Mouse (Mus musculus) macrophage (primary cell): Measurements from ENCODE around the gene Pmvk. TPM values are rescaled to one million over a fixed set of nuclear protein-coding genes. Genes with fewer than 3 reads are reported as not detected.
"Not testable (repeated sequence)": the region's sequence is repeated elsewhere in the genome, so short reads cannot be mapped to it uniquely, and the experiment has no call there.

Experiments used
- H3K27ac ChIP-seq: fragments of 350-480 bp; formaldehyde crosslinking; 2 replicates; pipeline ENCODE4 v1.9.0; 2021
- H3K36me3 ChIP-seq: fragments of 350-480 bp; formaldehyde crosslinking; 2 replicates; pipeline ENCODE4 v1.9.0; 2021; ENCODE audit errors: inconsistent target
- H3K4me3 ChIP-seq: fragments of 350-480 bp; formaldehyde crosslinking; 2 replicates; pipeline ENCODE4 v1.9.0; 2021; ENCODE audit errors: inconsistent target
- H3K79me2 ChIP-seq: fragments of 350-480 bp; formaldehyde crosslinking; 2 replicates; pipeline ENCODE4 v1.9.0; 2021; ENCODE audit errors: inconsistent target
- WGBS: methylation state at CpG from one replicate; pipeline ENCODE4 v1.1.7; 2026; ENCODE audit warnings: inconsistent platforms; ENCODE audit not compliant: missing documents; 5-methylcytosine and 5-hydroxymethylcytosine counted together
- polyA plus RNA-seq: library from polyadenylated mRNA; stranded (reverse); fragments of 250-400 nt; gene quantifications from 3 replicates; pipeline ENCODE4 v1.2.4, GENCODE M21; 2018; ENCODE audit warnings: inconsistent platforms

The Pmvk gene
- polyA plus RNA-seq, 1 experiment from 2014 or later = 15.3 TPM

GRCm38 (mm10) chr3:89420421-89420820 lies 33.9 kb upstream of the Pmvk start:
- Histone ChIP-seq H3K36me3 (peaks cover 19% of the 10 kb centered on the region), H3K79me2 (peaks cover 81% of the 10 kb centered on the region), H3K27ac (peak overlapping the region; percentile 33), H3K4me3 (no peak overlapping the region)
- 17% methylated on average over 1 of the region's 2 CpGs for WGBS

- 18% methylated on average over 9 of the region's 11 CpGs for WGBS
- Histone ChIP-seq H3K27ac (peak overlapping the region; percentile 33), H3K36me3 (peaks cover 25% of the 10 kb centered on the region), H3K79me2 (peaks cover 74% of the 10 kb centered on the region), H3K4me3 (no peak overlapping the region; the same call in 1 of the 2 replicates)
Observed at GRCm38 (mm10) chr3:89421002-89421774, 33.2 kb upstream of the Pmvk start.

- Histone ChIP-seq H3K4me3 (no peak overlapping the region; the same call in 1 of the 2 replicates), H3K79me2 (peaks cover 66% of the 10 kb centered on the region), H3K27ac (peak overlapping the region; percentile 33), H3K36me3 (peaks cover 32% of the 10 kb centered on the region)
- 33% methylated on average over 17 of the region's 22 CpGs for WGBS
Observed at GRCm38 (mm10) chr3:89421810-89422473, 32.4 kb upstream of the Pmvk start.

- Histone ChIP-seq H3K36me3 (peaks cover 39% of the 10 kb centered on the region), H3K4me3 (no peak overlapping the region)
Observed at GRCm38 (mm10) chr3:89422556-89423205, 31.7 kb upstream of the Pmvk start.

GRCm38 (mm10) chr3:89424416-89425140 lies 29.8 kb upstream of the Pmvk start:
- Histone ChIP-seq H3K36me3 (peaks cover 43% of the 10 kb centered on the region), H3K4me3 (no peak overlapping the region), H3K27ac (no peak overlapping the region), H3K79me2 (peaks cover 47% of the 10 kb centered on the region)
- WGBS = 92% methylated on average over 5 of the region's 5 CpGs

More at GRCm38 (mm10) chr3:89422556-89423205, 31.7 kb upstream of the Pmvk start:
- Histone ChIP-seq H3K79me2 (peaks cover 59% of the 10 kb centered on the region), H3K27ac (0 out of 2 replicates have a peak overlapping the region, but pooled peaks have one; percentile 10)
- 35% methylated on average over 6 of the region's 6 CpGs for WGBS

- H3K4me3 ChIP-seq = no peak overlapping the region
- H3K36me3 ChIP-seq = peaks cover 43% of the 10 kb centered on the region
- 92% methylated on average over 4 of the region's 5 CpGs for WGBS
- H3K27ac ChIP-seq = no peak overlapping the region
- peaks cover 41% of the 10 kb centered on the region for H3K79me2 ChIP-seq
Observed at GRCm38 (mm10) chr3:89425141-89425525, 29.2 kb upstream of the Pmvk start.

- peaks cover 38% of the 10 kb centered on the region for H3K79me2 ChIP-seq
- H3K4me3 ChIP-seq = no peak overlapping the region
- peaks cover 43% of the 10 kb centered on the region for H3K36me3 ChIP-seq
- no peak overlapping the region for H3K27ac ChIP-seq
- WGBS = 97% methylated on average over 4 of the region's 4 CpGs
Observed at GRCm38 (mm10) chr3:89425876-89426275, 28.5 kb upstream of the Pmvk start.

GRCm38 (mm10) chr3:89429021-89429420 lies 25.3 kb upstream of the Pmvk start:
- H3K27ac ChIP-seq, H3K4me3 ChIP-seq: not testable (repeated sequence)
- Histone ChIP-seq H3K36me3 (peaks cover 51% of the 10 kb centered on the region), H3K79me2 (peaks cover 38% of the 10 kb centered on the region)
- 100% methylated on average over 3 of the region's 7 CpGs for WGBS

GRCm38 (mm10) chr3:89430171-89431159 lies 23.9 kb upstream of the Pmvk start, which contains the start of gene Pygo2:
TSS of gene Pygo2 (plus strand) at chr3:89430214.
- Histone ChIP-seq H3K79me2 (peaks cover 27% of the 10 kb centered on the region), H3K4me3 (peak within 1 kb of the TSS; percentile 71), H3K36me3 (peaks cover 38% of the 10 kb centered on the region; the same call in 1 of the 2 replicates), H3K27ac (no peak within 1 kb of the TSS)
- 2% methylated on average over 63 of the region's 68 CpGs for WGBS

- Histone ChIP-seq H3K27ac (no peak overlapping the region), H3K4me3 (no peak overlapping the region), H3K79me2 (peaks cover 27% of the 10 kb centered on the region), H3K36me3 (peaks cover 19% of the 10 kb centered on the region; the same call in 1 of the 2 replicates)
- 95% methylated on average over 8 of the region's 8 CpGs for WGBS
Observed at GRCm38 (mm10) chr3:89432606-89433005, 21.7 kb upstream of the Pmvk start.

- Histone ChIP-seq H3K4me3 (no peak overlapping the region), H3K79me2 (peaks cover 27% of the 10 kb centered on the region), H3K36me3 (peaks cover 15% of the 10 kb centered on the region; the same call in 1 of the 2 replicates), H3K27ac (no peak overlapping the region)
- 97% methylated on average over 11 of the region's 11 CpGs for WGBS
Observed at GRCm38 (mm10) chr3:89434532-89434931, 19.8 kb upstream of the Pmvk start.

GRCm38 (mm10) chr3:89435041-89435440 lies 19.3 kb upstream of the Pmvk start:
- no peak overlapping the region for H3K4me3 ChIP-seq
- peaks cover 27% of the 10 kb centered on the region for H3K79me2 ChIP-seq
- H3K27ac ChIP-seq = no peak overlapping the region
- WGBS = 92% methylated on average over 6 of the region's 7 CpGs
- peaks cover 15% of the 10 kb centered on the region; the same call in 1 of the 2 replicates for H3K36me3 ChIP-seq
